Comparison of ENCODE assay signal across 9 mouse cellular contexts in the genomic region with DNA sequence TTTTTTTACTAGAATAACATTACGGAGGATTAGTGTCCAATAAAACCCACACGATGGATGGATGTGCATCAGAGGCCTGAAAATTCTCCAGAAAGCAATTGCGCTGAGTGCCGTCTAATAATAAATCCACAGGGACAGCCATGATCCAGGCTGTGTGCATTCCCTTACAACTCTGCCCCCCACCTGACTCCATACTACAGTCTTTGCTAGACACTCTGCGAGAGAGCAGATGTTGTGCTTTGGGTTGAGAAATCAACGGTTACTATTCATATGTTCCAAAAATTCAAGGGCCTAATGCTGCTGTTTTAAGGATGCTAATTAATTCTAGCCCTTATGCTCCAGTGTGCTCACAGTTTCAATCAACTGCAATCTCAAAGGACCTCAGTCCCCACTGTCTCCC.
"Had no signal": no experiment of that assay in that cellular context is flagged by ENCODE, and none has a peak within 500 bp of the region (broad histone marks: within the 10 kb centered on the region; RNA-seq: fewer than 3 reads in every experiment).

No protein-coding gene starts in this region.

- H3K27ac ChIP-seq: left cerebral cortex, adult 2 months; liver, embryonic 14.5 days; neural tube, embryonic 12.5 days; stomach, postnatal 0 days had no signal

- H3K9ac ChIP-seq: liver, embryonic 14.5 days; neural tube, embryonic 12.5 days had no signal

- H3K9me3 ChIP-seq: neural tube, embryonic 12.5 days had no signal

- DNase-seq: kidney, postnatal 25 days; lung, adult 18-20 months; midbrain, embryonic 14.5 days; thymus, postnatal 4 days had no signal

- H3K36me3 ChIP-seq: neural tube, embryonic 12.5 days had no signal

- H3K4me2 ChIP-seq: neural tube, embryonic 12.5 days had no signal

- H3K27me3 ChIP-seq: neural tube, embryonic 12.5 days had no signal

- H3K4me3 ChIP-seq: left cerebral cortex, adult 2 months; myocyte; neural tube, embryonic 12.5 days had no signal
